Mouse (Mus musculus) midbrain, embryonic 11.5 days (tissue): ENCODE results near the gene Dad1. TPM values are rescaled to one million over a fixed set of nuclear protein-coding genes. Genes with fewer than 3 reads are reported as not detected.

Experiments
- ATAC-seq: fragments of 200-750 bp; cut with Nextera tagmentation; 2 replicates; pipeline ENCODE4 v1.8.0; 2017; ENCODE audit warnings: moderate TSS enrichment, moderate library complexity; ENCODE audit not compliant: low FRiP score
- DNase-seq: peaks from one replicate; pipeline ENCODE4 v3.0.0; 2015; ENCODE audit warnings: low spot score; ENCODE audit errors: missing footprints
- H3K27ac ChIP-seq: fragments of 300-500 bp; sonication (generic); 2 replicates; pipeline ENCODE4 v1.5.1; 2014; ENCODE audit warnings: low read depth, low read length
- H3K27me3 ChIP-seq: fragments of 300-500 bp; sonication (generic); 2 replicates; pipeline ENCODE4 v1.6.1; 2014; ENCODE audit warnings: mild to moderate bottlenecking, low read length, moderate library complexity, mixed read lengths; ENCODE audit not compliant: control insufficient read depth, insufficient read depth
- H3K36me3 ChIP-seq: fragments of 300-500 bp; sonication (generic); 2 replicates; pipeline ENCODE4 v1.6.1; 2014; ENCODE audit warnings: mild to moderate bottlenecking, low read length, moderate library complexity, mixed read lengths; ENCODE audit not compliant: control insufficient read depth, insufficient read depth
- H3K4me1 ChIP-seq: fragments of 300-500 bp; sonication (generic); 2 replicates; pipeline ENCODE4 v1.6.1; 2014; ENCODE audit warnings: low read length; ENCODE audit not compliant: control insufficient read depth, insufficient read depth
- H3K4me2 ChIP-seq: fragments of 300-500 bp; sonication (generic); 2 replicates; pipeline ENCODE4 v1.6.1; 2014; ENCODE audit warnings: mild to moderate bottlenecking, moderate library complexity
- H3K4me3 ChIP-seq: fragments of 300-500 bp; sonication (generic); 2 replicates; pipeline ENCODE4 v1.5.1; 2014; ENCODE audit warnings: low read depth, low read length
- H3K9ac ChIP-seq: fragments of 300-500 bp; sonication (generic); 2 replicates; pipeline ENCODE4 v1.6.1; 2014; ENCODE audit warnings: low read length
- H3K9me3 ChIP-seq: fragments of 300-500 bp; sonication (generic); 2 replicates; pipeline ENCODE4 v1.6.1; 2016; ENCODE audit warnings: low read length; ENCODE audit not compliant: control insufficient read depth
- WGBS: fragments of 180-500 bp; shearing (Covaris S2); extraction: QIAGEN DNeasy Blood & Tissue Kit; methylation state at CpG from one replicate; pipeline ENCODE4 v1.1.7; 2014; 5-methylcytosine and 5-hydroxymethylcytosine counted together
- polyA plus RNA-seq: library from polyadenylated mRNA; unstranded; fragments of >200 nt; fragmentation: Nextera tagmentation; extraction: Ambion mirVana; gene quantifications from 2 replicates; pipeline ENCODE4 v1.2.1, GENCODE M21; 2014

The Dad1 gene
- polyA plus RNA-seq, 1 experiment from 2014 or later: 237 TPM

DNA sequence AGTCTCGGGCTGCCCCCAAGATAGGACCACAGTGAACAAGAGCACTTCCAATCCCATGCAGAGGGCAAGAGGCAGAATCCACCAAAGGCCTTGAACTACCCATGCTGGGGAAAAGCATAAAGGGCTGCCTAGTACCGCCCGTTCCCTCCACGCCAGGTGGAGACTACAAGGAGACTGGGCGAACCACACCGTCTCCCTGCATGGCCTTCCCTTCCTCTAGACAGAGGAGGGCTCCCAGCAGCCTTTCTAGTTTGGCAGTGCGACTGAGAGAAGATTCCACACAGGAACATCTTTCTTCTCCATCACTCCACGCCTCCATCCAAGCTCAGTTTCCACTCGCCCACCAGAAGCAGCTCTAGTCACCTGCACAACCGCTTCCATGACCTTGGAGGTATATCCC lies 14.1 kb upstream of the Dad1 start:
- H3K36me3 ChIP-seq: no peaks in the 10 kb centered on the region
- H3K9me3 ChIP-seq: no peaks in the 10 kb centered on the region
- no peaks in the 10 kb centered on the region for H3K27me3 ChIP-seq
- H3K27ac ChIP-seq: no peak overlapping the region
- no peaks in the 10 kb centered on the region for H3K4me1 ChIP-seq
- no peak overlapping the region for H3K4me3 ChIP-seq
- DNase-seq (no peak), ATAC-seq (no peak)
- 90% methylated on average over 10 of the region's 10 CpGs for WGBS
- H3K4me2 ChIP-seq: no peak overlapping the region
- H3K9ac ChIP-seq: no peak overlapping the region

DNA sequence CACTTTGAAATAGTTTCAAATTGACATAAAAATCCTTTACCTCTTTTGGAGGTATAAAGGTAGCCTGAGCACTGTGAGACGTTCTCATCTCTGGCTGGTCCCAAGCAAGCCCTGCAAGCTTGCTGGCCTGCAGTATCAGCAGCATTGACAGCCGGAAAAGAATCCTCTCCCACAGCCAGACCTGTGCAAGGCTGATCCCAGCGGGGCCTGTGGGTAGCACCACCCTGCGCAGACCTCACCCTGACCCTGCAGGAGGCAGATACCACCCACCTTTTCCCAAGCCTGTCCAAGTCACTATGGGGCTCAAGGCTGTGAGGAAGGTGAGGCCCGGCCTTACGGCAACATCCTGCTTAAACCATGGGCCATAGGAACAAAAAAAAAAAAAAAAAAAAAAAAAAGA lies 12.0 kb upstream of the Dad1 start:
- WGBS: 73% methylated on average over 6 of the region's 6 CpGs
- H3K4me1 ChIP-seq: no peaks in the 10 kb centered on the region
- H3K4me2 ChIP-seq: no peak overlapping the region
- no peak overlapping the region for H3K27ac ChIP-seq
- H3K27me3 ChIP-seq: no peaks in the 10 kb centered on the region
- no peaks in the 10 kb centered on the region for H3K36me3 ChIP-seq
- DNase-seq (no peak), ATAC-seq (no peak)
- H3K4me3 ChIP-seq: no peak overlapping the region
- H3K9ac ChIP-seq: no peak overlapping the region
- no peaks in the 10 kb centered on the region for H3K9me3 ChIP-seq

GRCm38 (mm10) chr14:54265093-54265492 lies 11.2 kb upstream of the Dad1 start:
- H3K9ac ChIP-seq: no peak overlapping the region
- H3K4me1 ChIP-seq: no peaks in the 10 kb centered on the region
- no peak overlapping the region for H3K27ac ChIP-seq
- H3K4me3 ChIP-seq: no peak overlapping the region
- ATAC-seq: no peak
- H3K9me3 ChIP-seq: no peaks in the 10 kb centered on the region
- no peak overlapping the region for H3K4me2 ChIP-seq
- no peak for DNase-seq
- no peaks in the 10 kb centered on the region for H3K36me3 ChIP-seq
- no peaks in the 10 kb centered on the region; the same call in 1 of the 2 replicates for H3K27me3 ChIP-seq
- 34% methylated on average over 10 of the region's 10 CpGs for WGBS

- Histone ChIP-seq H3K9ac (no peak overlapping the region), H3K4me3 (no peak overlapping the region), H3K4me2 (no peak overlapping the region), H3K36me3 (no peaks in the 10 kb centered on the region), H3K27me3 (no peaks in the 10 kb centered on the region; the same call in 1 of the 2 replicates), H3K9me3 (no peaks in the 10 kb centered on the region), H3K4me1 (peaks cover 7% of the 10 kb centered on the region; the same call in 1 of the 2 replicates), H3K27ac (no peak overlapping the region)
- ATAC-seq: no peak
- DNase-seq: no peak
- WGBS: 90% methylated on average over 7 of the region's 7 CpGs
Observed at GRCm38 (mm10) chr14:54264231-54264630, 10.3 kb upstream of the Dad1 start.

DNA sequence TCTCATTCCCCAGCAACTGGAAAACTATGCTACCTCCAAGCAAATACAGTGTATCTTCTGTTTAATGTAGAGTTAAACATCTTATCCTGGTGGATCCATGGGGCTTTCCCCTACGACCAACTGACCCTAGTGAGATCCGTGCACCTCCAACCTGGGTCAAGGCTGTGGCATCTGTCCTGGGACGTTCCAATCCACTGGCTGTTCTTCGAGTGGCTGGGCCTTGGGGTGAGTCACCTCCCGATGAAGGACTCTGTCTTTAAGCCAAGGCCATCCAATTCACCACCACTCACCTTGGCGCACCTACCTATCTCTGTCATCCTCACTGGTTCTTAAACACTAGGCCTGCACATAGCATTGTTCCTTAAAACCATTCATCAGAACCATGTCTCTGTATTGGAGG lies 9.2 kb upstream of the Dad1 start:
- Histone ChIP-seq H3K9ac (no peak overlapping the region), H3K27ac (no peak overlapping the region), H3K4me3 (no peak overlapping the region), H3K4me1 (peaks cover 7% of the 10 kb centered on the region; the same call in 1 of the 2 replicates), H3K27me3 (no peaks in the 10 kb centered on the region; the same call in 1 of the 2 replicates), H3K9me3 (no peaks in the 10 kb centered on the region), H3K4me2 (no peak overlapping the region), H3K36me3 (no peaks in the 10 kb centered on the region)
- WGBS: 81% methylated on average over 6 of the region's 6 CpGs
- ATAC-seq: no peak
- DNase-seq: no peak

DNA sequence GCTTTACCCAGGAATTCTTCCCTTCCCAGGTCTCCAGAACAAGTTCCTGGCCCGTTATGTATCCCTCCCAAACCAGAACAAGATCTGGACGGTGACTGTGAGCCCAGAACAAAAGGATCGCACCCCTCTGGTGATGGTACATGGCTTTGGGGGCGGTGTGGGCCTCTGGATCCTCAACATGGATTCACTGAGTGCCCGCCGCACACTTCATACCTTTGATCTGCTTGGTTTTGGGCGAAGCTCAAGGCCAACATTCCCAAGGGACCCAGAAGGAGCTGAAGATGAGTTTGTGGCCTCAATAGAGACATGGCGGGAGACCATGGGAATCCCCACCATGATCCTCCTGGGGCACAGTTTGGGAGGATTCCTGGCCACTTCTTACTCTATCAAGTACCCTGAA lies 8.7 kb upstream of the Dad1 start:
- Histone ChIP-seq H3K4me3 (no peak overlapping the region), H3K4me2 (no peak overlapping the region), H3K27me3 (no peaks in the 10 kb centered on the region; the same call in 1 of the 2 replicates), H3K27ac (no peak overlapping the region), H3K4me1 (peaks cover 7% of the 10 kb centered on the region; the same call in 1 of the 2 replicates), H3K9ac (no peak overlapping the region), H3K9me3 (no peaks in the 10 kb centered on the region), H3K36me3 (no peaks in the 10 kb centered on the region)
- no peak for DNase-seq
- 90% methylated on average over 8 of the region's 8 CpGs for WGBS
- no peak for ATAC-seq

DNA sequence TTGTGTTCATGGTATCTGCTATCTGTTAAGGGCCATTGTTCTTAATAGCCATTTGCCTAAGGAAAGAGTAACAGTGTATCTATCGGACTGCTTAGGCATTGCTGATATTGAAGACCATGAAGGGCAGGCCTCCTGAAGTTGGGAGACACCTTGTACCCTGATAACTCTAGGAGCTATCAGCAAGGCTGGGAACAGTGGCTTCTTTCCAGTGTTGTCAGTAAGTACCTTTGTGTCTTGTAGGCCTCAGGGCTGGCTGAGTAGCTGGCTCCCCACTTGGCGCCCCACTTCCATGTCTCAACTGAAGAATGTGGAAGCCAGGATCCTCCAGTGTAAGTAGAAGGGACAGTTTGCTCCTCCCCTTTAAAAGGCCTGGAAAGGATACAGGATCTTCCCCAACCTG lies 7.5 kb upstream of the Dad1 start:
- H3K9ac ChIP-seq: no peak overlapping the region
- 91% methylated on average over 2 of the region's 2 CpGs for WGBS

DNA sequence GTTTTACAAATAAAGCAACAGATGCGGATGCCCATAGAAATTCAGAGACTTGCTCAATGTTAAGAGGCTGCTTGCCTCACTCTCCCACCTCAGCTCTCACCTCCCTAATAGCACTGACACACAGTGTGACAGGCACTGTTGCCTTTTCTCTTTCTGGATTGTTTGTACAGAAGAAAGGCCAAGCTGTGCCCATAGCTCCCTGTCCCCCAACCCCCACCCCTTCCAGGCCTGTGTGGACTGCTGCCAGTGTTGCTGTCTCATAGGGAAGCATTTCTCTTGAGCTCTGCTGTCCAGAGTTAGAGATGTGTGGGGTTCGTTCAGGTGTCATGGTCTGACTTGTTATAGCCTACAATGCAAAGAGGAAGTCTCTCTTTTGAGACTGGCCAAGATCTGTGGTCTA lies 6.3 kb upstream of the Dad1 start:
- Histone ChIP-seq H3K4me1 (peaks cover 7% of the 10 kb centered on the region; the same call in 1 of the 2 replicates), H3K9me3 (no peaks in the 10 kb centered on the region), H3K27me3 (no peaks in the 10 kb centered on the region; the same call in 1 of the 2 replicates), H3K36me3 (no peaks in the 10 kb centered on the region), H3K4me3 (no peak overlapping the region), H3K4me2 (no peak overlapping the region), H3K27ac (no peak overlapping the region), H3K9ac (no peak overlapping the region)
- 86% methylated on average over 2 of the region's 2 CpGs for WGBS
- ATAC-seq (no peak), DNase-seq (no peak)

More for the DNA sequence above, 7.5 kb upstream of the Dad1 start:
- Histone ChIP-seq H3K27me3 (no peaks in the 10 kb centered on the region; the same call in 1 of the 2 replicates), H3K36me3 (no peaks in the 10 kb centered on the region), H3K4me3 (no peak overlapping the region), H3K4me1 (peaks cover 7% of the 10 kb centered on the region; the same call in 1 of the 2 replicates), H3K4me2 (no peak overlapping the region), H3K27ac (no peak overlapping the region), H3K9me3 (no peaks in the 10 kb centered on the region)
- ATAC-seq: no peak
- no peak for DNase-seq

DNA sequence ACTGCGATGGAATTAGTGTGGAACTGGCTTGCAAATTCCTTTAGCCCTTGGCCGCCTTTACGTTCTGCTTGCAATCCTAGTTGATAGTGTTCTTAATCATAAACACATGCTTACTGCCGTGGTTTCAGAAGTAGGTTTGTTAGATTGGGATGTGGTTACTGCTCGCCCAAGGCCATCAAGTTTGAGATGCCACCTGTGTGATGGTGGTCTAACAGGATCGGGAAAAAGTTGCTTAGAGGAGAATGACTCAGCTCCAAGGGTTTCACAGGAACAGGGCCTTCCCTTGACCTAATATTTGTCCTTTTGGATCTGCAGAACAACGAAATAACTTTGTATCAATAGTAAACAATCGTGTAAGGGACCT lies 5.8 kb upstream of the Dad1 start:
- DNase-seq (no peak), ATAC-seq (no peak)
- H3K36me3 ChIP-seq: no peaks in the 10 kb centered on the region
- 25% methylated on average over 8 of the region's 8 CpGs for WGBS
- no peaks in the 10 kb centered on the region for H3K9me3 ChIP-seq
- no peak overlapping the region for H3K27ac ChIP-seq
- peaks cover 7% of the 10 kb centered on the region; the same call in 1 of the 2 replicates for H3K4me1 ChIP-seq
- H3K4me2 ChIP-seq: peak overlapping the region; percentile 91
- peak overlapping the region; percentile 58 for H3K4me3 ChIP-seq
- no peaks in the 10 kb centered on the region; the same call in 1 of the 2 replicates for H3K27me3 ChIP-seq
- H3K9ac ChIP-seq: peak overlapping the region; percentile 71
